Mouse (Mus musculus): ENCODE measurements at regions not wholly inside any gene's neighbourhood (a gene's known extent, or its start where the extent isn't known, plus 50 kb on each side); places are given as distances from the start of the nearest gene placed in this dataset.

- 49% methylated on average over 2 of the region's 2 CpGs for WGBS
- H3K4me3 ChIP-seq (ENCODE audit: low read depth, low read length): no peak overlapping the region
- H3K27ac ChIP-seq (ENCODE audit: insufficient read depth, low read depth, low read length): no peak overlapping the region
Measured at GRCm38 (mm10) chr6:70040894-70041293, 751.1 kb downstream of the Rpia start.

GRCm38 (mm10) chr6:70033674-70034073, 758.4 kb downstream of the Rpia start:
- Histone ChIP-seq H3K4me1 (ENCODE audit: control insufficient read depth, insufficient read depth, insufficient read length, low read length) (no peaks in the 10 kb centered on the region), H3K27ac (ENCODE audit: insufficient read depth, low read depth, low read length) (no peak overlapping the region), H3K4me3 (ENCODE audit: low read depth, low read length) (no peak overlapping the region), H3K36me3 (ENCODE audit: control insufficient read depth, insufficient read depth, low read length) (no peaks in the 10 kb centered on the region), H3K27me3 (ENCODE audit: control insufficient read depth, insufficient read depth, low read length) (no peaks in the 10 kb centered on the region)
- TF ChIP-seq POLR2A (IDR thresholded peaks at IDR 0.05; ENCODE audit: low read depth, low read length) (no peak), CTCF (IDR thresholded peaks at IDR 0.05; ENCODE audit: extremely low read depth, insufficient read length, insufficient replicate concordance, low read depth, low read length) (no peak)
- WGBS: 86% methylated on average over 1 of the region's 1 CpGs

More at GRCm38 (mm10) chr6:70040894-70041293, 751.1 kb downstream of the Rpia start:
- Histone ChIP-seq H3K4me1 (ENCODE audit: control insufficient read depth, insufficient read depth, insufficient read length, low read length) (no peaks in the 10 kb centered on the region), H3K36me3 (ENCODE audit: control insufficient read depth, insufficient read depth, low read length) (no peaks in the 10 kb centered on the region), H3K27me3 (ENCODE audit: control insufficient read depth, insufficient read depth, low read length) (no peaks in the 10 kb centered on the region)
- TF ChIP-seq CTCF (IDR thresholded peaks at IDR 0.05; ENCODE audit: extremely low read depth, insufficient read length, insufficient replicate concordance, low read depth, low read length) (no peak), POLR2A (IDR thresholded peaks at IDR 0.05; ENCODE audit: low read depth, low read length) (no peak)

GRCm38 (mm10) chr6:70011555-70011954, 780.5 kb downstream of the Rpia start:
- H3K4me3 ChIP-seq (ENCODE audit: low read depth, low read length): no peak overlapping the region
- TF ChIP-seq POLR2A (IDR thresholded peaks at IDR 0.05; ENCODE audit: low read depth, low read length) (no peak), CTCF (IDR thresholded peaks at IDR 0.05; ENCODE audit: extremely low read depth, insufficient read length, insufficient replicate concordance, low read depth, low read length) (no peak)
- H3K27ac ChIP-seq (ENCODE audit: insufficient read depth, low read depth, low read length): no peak overlapping the region
- H3K27me3 ChIP-seq (ENCODE audit: control insufficient read depth, insufficient read depth, low read length): no peaks in the 10 kb centered on the region
- H3K36me3 ChIP-seq (ENCODE audit: control insufficient read depth, insufficient read depth, low read length): no peaks in the 10 kb centered on the region
- no peaks in the 10 kb centered on the region for H3K4me1 ChIP-seq (ENCODE audit: control insufficient read depth, insufficient read depth, insufficient read length, low read length)

Data from small intestine, adult 2 months (tissue).